ENCODE assay signal across 14 mouse cellular contexts in the genomic region with DNA sequence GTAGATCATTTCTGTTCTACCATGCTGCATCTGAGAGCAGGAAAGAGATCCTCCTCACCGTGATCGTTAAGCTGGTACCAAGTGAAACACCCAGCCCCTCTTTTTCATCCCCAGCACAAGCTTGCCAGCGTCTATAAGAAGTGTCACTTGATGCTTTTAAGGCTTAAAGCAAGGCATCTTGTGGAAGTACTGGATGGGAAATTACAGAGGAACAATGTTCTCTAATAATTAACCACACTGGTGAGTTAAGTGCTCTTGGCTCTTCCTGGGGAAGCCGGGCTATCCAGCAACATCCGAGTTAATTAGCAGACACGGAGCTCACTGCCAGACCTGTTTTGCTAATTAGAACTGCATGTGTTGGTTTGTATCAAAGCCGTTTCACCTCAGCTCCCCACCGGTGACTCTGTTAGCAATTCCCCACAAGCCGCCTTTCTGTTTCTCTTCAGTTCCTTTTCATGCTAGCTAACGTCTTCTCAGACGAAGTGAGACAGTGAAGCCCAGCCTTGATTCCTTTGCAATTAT.
DNase-seq lines count a peak whose midpoint lies in the region; ATAC-seq and TF ChIP-seq lines count a peak whose summit lies in the region.
"Had no signal": no experiment of that assay in that cellular context is flagged by ENCODE, and none has a peak within 500 bp of the region (broad histone marks: within the 10 kb centered on the region; RNA-seq: fewer than 3 reads in every experiment).

No protein-coding gene starts in this region.

- ATAC-seq in forebrain, postnatal 0 days, result no peak
- peak; percentile 72; the same call in 1 of the 2 replicates for ATAC-seq in forebrain, embryonic 11.5 days (replicated peaks; ENCODE audit: low FRiP score)
- ATAC-seq in midbrain, embryonic 13.5 days, result no peak
- ATAC-seq in granulocyte monocyte progenitor cell, adult 5-6 weeks (replicated peaks; ENCODE audit: poor library complexity, severe bottlenecking), result no peak
- ATAC-seq in monocyte, adult 5-6 weeks (replicated peaks; ENCODE audit: insufficient number of reproducible peaks, low FRiP score, low TSS enrichment, poor library complexity, severe bottlenecking), result no peak

- H3K36me3 ChIP-seq in forebrain, embryonic 10.5 days (replicated peaks), result no peaks in the 10 kb centered on the region
- H3K36me3 ChIP-seq in forebrain, postnatal 0 days (ENCODE audit: insufficient read depth), result no peaks in the 10 kb centered on the region
- H3K36me3 ChIP-seq in forebrain, embryonic 11.5 days (ENCODE audit: control insufficient read depth, insufficient read depth, low read length), result no peaks in the 10 kb centered on the region
- H3K36me3 ChIP-seq in midbrain, embryonic 13.5 days, result no peaks in the 10 kb centered on the region
- H3K36me3 ChIP-seq: embryonic facial prominence, embryonic 13.5 days; G1E; liver, embryonic 15.5 days; midbrain, embryonic 12.5 days; stomach, embryonic 15.5 days had no signal

- TF ChIP-seq CTCF in forebrain, postnatal 0 days (IDR thresholded peaks at IDR 0.05; ENCODE audit: low read depth), result no peak

- H3K9me3 ChIP-seq in forebrain, embryonic 10.5 days, result no peaks in the 10 kb centered on the region
- H3K9me3 ChIP-seq in forebrain, postnatal 0 days (ENCODE audit: low read length), result 0 out of 2 replicates have a peak, but pooled peaks cover 3% of the 10 kb centered on the region
- no peaks in the 10 kb centered on the region for H3K9me3 ChIP-seq in forebrain, embryonic 11.5 days (ENCODE audit: control insufficient read depth, low read length)
- H3K9me3 ChIP-seq in midbrain, embryonic 13.5 days, result 0 out of 2 replicates have a peak, but pooled peaks cover 9% of the 10 kb centered on the region
- H3K9me3 ChIP-seq: embryonic facial prominence, embryonic 13.5 days; G1E; liver, embryonic 15.5 days; midbrain, embryonic 12.5 days; stomach, embryonic 15.5 days had no signal

- peak overlapping the region; percentile 62; the same call in 1 of the 2 replicates for H3K27ac ChIP-seq in forebrain, embryonic 10.5 days
- H3K27ac ChIP-seq in forebrain, postnatal 0 days (ENCODE audit: low read depth, low read length), result no peak overlapping the region
- H3K27ac ChIP-seq in forebrain, embryonic 11.5 days (ENCODE audit: low read depth, low read length), result peak overlapping the region; percentile 65; the same call in 1 of the 2 replicates
- peak overlapping the region; percentile 32; the same call in 1 of the 2 replicates for H3K27ac ChIP-seq in midbrain, embryonic 13.5 days
- H3K27ac ChIP-seq: embryonic facial prominence, embryonic 13.5 days; liver, embryonic 15.5 days; midbrain, embryonic 12.5 days; stomach, embryonic 15.5 days had no signal

- peaks cover 17% of the 10 kb centered on the region for H3K4me1 ChIP-seq in forebrain, embryonic 10.5 days
- no peaks in the 10 kb centered on the region for H3K4me1 ChIP-seq in forebrain, postnatal 0 days (ENCODE audit: insufficient read depth)
- H3K4me1 ChIP-seq in forebrain, embryonic 11.5 days (replicated peaks; ENCODE audit: control insufficient read depth, insufficient read depth, low read length), result no peaks in the 10 kb centered on the region
- H3K4me1 ChIP-seq in midbrain, embryonic 13.5 days (replicated peaks), result no peaks in the 10 kb centered on the region
- H3K4me1 ChIP-seq: liver, embryonic 15.5 days; stomach, embryonic 15.5 days had no signal

- H3K27me3 ChIP-seq in forebrain, embryonic 10.5 days (ENCODE audit: poor library complexity, severe bottlenecking), result no peaks in the 10 kb centered on the region
- H3K27me3 ChIP-seq in forebrain, postnatal 0 days (ENCODE audit: insufficient read depth, low read length), result no peaks in the 10 kb centered on the region
- no peaks in the 10 kb centered on the region for H3K27me3 ChIP-seq in forebrain, embryonic 11.5 days (ENCODE audit: control insufficient read depth, insufficient read depth, low read length)
- no peaks in the 10 kb centered on the region for H3K27me3 ChIP-seq in midbrain, embryonic 13.5 days
- H3K27me3 ChIP-seq: liver, embryonic 15.5 days; midbrain, embryonic 12.5 days; stomach, embryonic 15.5 days had no signal

- H3K4me2 ChIP-seq in forebrain, postnatal 0 days (ENCODE audit: low read depth), result no peak overlapping the region
- no peak overlapping the region for H3K4me2 ChIP-seq in forebrain, embryonic 11.5 days (ENCODE audit: low read depth, low read length, severe bottlenecking)
- H3K4me2 ChIP-seq in midbrain, embryonic 13.5 days (replicated peaks), result no peak overlapping the region
- H3K4me2 ChIP-seq: embryonic facial prominence, embryonic 13.5 days; liver, embryonic 15.5 days; midbrain, embryonic 12.5 days; stomach, embryonic 15.5 days had no signal

- DNase-seq in forebrain, embryonic 10.5 days (ENCODE audit: extremely low spot score, low spot score), result peak; percentile 18
- no peak for DNase-seq in forebrain, postnatal 0 days
- peak; percentile 63 for DNase-seq in forebrain, embryonic 11.5 days (ENCODE audit: low spot score)
- peak; percentile 73 to 79 for DNase-seq in kidney, adult 8-10 months
- DNase-seq in adrenal gland, postnatal 36 days, result no peak
- DNase-seq: cerebellum, adult 8-10 months had no signal

- no peak overlapping the region for H3K4me3 ChIP-seq in forebrain, embryonic 10.5 days
- no peak overlapping the region for H3K4me3 ChIP-seq in forebrain, postnatal 0 days (ENCODE audit: low read depth, low read length)
- H3K4me3 ChIP-seq in forebrain, embryonic 11.5 days (ENCODE audit: low read depth, low read length), result no peak overlapping the region
- no peak overlapping the region for H3K4me3 ChIP-seq in midbrain, embryonic 13.5 days (replicated peaks)
- H3K4me3 ChIP-seq: embryonic facial prominence, embryonic 13.5 days; liver, embryonic 15.5 days; midbrain, embryonic 12.5 days; stomach, embryonic 15.5 days had no signal

- 28% methylated on average over 11 of the region's 11 CpGs for WGBS in forebrain, embryonic 10.5 days
- WGBS in forebrain, postnatal 0 days, result 6% methylated on average over 11 of the region's 11 CpGs
- 13% methylated on average over 11 of the region's 11 CpGs for WGBS in forebrain, embryonic 11.5 days
- 45% methylated on average over 11 of the region's 11 CpGs for WGBS in midbrain, embryonic 13.5 days

- no peak overlapping the region for H3K9ac ChIP-seq in forebrain, postnatal 0 days
- H3K9ac ChIP-seq in forebrain, embryonic 11.5 days (ENCODE audit: low read length), result no peak overlapping the region
- no peak overlapping the region for H3K9ac ChIP-seq in midbrain, embryonic 13.5 days (replicated peaks)
- H3K9ac ChIP-seq: embryonic facial prominence, embryonic 13.5 days; liver, embryonic 15.5 days; midbrain, embryonic 12.5 days; stomach, embryonic 15.5 days had no signal

Comparison
In these comparisons a context has a peak if more than half of its experiments do, and no peak if none do; other contexts are left out.
1. DNase-seq: peak in forebrain, embryonic 10.5 days (single experiment), forebrain, embryonic 11.5 days (single experiment) and kidney, adult 8-10 months (2 of 2); none in forebrain, postnatal 0 days (single experiment) and adrenal gland, postnatal 36 days (0 of 2).